Mouse (Mus musculus): ENCODE results near the gene Akr1b3. TPM values are rescaled to one million over a fixed set of nuclear protein-coding genes. Genes with fewer than 3 reads are reported as not detected.
"Not testable (repeated sequence)": the region's sequence is repeated elsewhere in the genome, so short reads cannot be mapped to it uniquely, and the experiment has no call there.

The Akr1b3 gene
- 196 and 199 TPM in 2 replicates for polyA plus RNA-seq (2015; fragmentation: Nextera tagmentation; extraction: Ambion mirVana)

GRCm38 (mm10) chr6:34316854-34317771 lies at the start of gene Akr1b3:
Gene Akr1b3, minus strand, starts transcription at chr6:34317478.
- H3K4me1 ChIP-seq, result peaks cover 18% of the 10 kb centered on the region
- WGBS, result under 1% methylated on average over 60 of the region's 60 CpGs
- peak within 1 kb of the TSS; percentile 87 for H3K4me2 ChIP-seq (replicated peaks)
- H3K27me3 ChIP-seq, result no peaks in the 10 kb centered on the region
- peaks cover 3% of the 10 kb centered on the region for H3K36me3 ChIP-seq
- ATAC-seq (ENCODE audit: low FRiP score, low read depth), result peak; percentile 99
- H3K9ac ChIP-seq, result peak within 1 kb of the TSS; percentile 81
- H3K27ac ChIP-seq, result no peak within 1 kb of the TSS
- H3K9me3 ChIP-seq, result peaks cover 2% of the 10 kb centered on the region; the same call in 1 of the 2 replicates
- H3K4me3 ChIP-seq, result peak within 1 kb of the TSS; percentile 77

GRCm38 (mm10) chr6:34364217-34365136 lies 47.2 kb upstream of the Akr1b3 start:
- ATAC-seq (ENCODE audit: low FRiP score, low read depth), result no peak
- no peak overlapping the region for H3K27ac ChIP-seq
- WGBS, result 86% methylated on average over 12 of the region's 12 CpGs

DNA sequence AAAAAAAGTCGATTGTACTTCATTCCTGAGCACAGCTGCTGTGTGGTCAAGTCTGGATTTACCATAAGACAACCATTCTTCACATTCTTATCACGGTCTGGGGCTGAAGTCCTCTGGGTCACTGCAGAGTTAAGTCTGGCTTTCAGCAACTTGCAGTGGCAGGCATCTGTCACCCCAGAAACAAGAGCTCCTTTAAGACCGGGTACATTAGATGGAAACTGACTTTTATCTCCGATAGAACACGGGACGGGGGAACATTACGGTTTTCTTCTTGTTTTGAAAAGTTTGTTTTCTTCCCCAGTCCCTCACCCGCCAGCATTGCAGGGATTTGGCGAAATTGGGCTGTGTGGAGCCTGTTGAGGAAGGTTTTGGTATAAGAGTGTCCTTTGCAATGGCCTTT lies 38.6 kb upstream of the Akr1b3 start:
- Histone ChIP-seq H3K9ac (no peak overlapping the region), H3K27ac (no peak overlapping the region), H3K4me3 (no peak overlapping the region), H3K4me2 (replicated peaks) (no peak overlapping the region), H3K36me3 (no peaks in the 10 kb centered on the region), H3K4me1 (peaks cover 20% of the 10 kb centered on the region), H3K27me3 (no peaks in the 10 kb centered on the region), H3K9me3 (no peaks in the 10 kb centered on the region)
- 82% methylated on average over 9 of the region's 9 CpGs for WGBS
- no peak for ATAC-seq (ENCODE audit: low FRiP score, low read depth)

More at GRCm38 (mm10) chr6:34364217-34365136, 47.2 kb upstream of the Akr1b3 start:
- H3K27me3 ChIP-seq, result no peaks in the 10 kb centered on the region
- peaks cover 5% of the 10 kb centered on the region; the same call in 1 of the 2 replicates for H3K4me1 ChIP-seq
- no peak overlapping the region for H3K4me2 ChIP-seq (replicated peaks)
- no peak overlapping the region for H3K4me3 ChIP-seq
- H3K36me3 ChIP-seq, result no peaks in the 10 kb centered on the region
- H3K9ac ChIP-seq, result no peak overlapping the region
- no peaks in the 10 kb centered on the region for H3K9me3 ChIP-seq

DNA sequence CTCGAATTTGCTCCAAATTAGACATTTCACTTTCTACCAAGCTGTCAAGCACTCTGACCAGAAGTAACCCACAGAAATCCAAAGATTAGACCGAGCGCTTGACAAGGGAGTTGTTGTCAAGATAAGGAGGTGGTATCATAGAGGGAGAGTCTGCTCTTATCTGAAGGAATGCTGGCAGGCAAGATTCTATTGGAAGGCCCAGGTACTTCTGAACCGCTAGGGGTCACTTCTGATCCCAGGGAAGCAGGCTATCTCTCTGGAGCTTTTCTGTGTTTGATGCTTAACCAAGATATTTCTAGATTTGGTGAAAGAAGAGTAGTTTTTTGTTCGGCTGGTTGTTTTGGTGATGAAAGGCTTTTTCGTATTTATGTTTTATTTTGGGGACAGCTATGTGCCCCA lies 38.1 kb upstream of the Akr1b3 start:
- Histone ChIP-seq H3K27me3 (no peaks in the 10 kb centered on the region), H3K27ac (no peak overlapping the region), H3K9ac (no peak overlapping the region), H3K4me3 (no peak overlapping the region), H3K36me3 (no peaks in the 10 kb centered on the region), H3K4me1 (peaks cover 23% of the 10 kb centered on the region), H3K9me3 (no peaks in the 10 kb centered on the region), H3K4me2 (replicated peaks) (no peak overlapping the region)
- ATAC-seq (ENCODE audit: low FRiP score, low read depth), result no peak
- WGBS, result 80% methylated on average over 6 of the region's 6 CpGs

- Histone ChIP-seq H3K9me3 (no peaks in the 10 kb centered on the region), H3K9ac (no peak overlapping the region), H3K4me2 (replicated peaks) (peak overlapping the region; percentile 59), H3K27ac (peak overlapping the region; percentile 16; the same call in 1 of the 2 replicates), H3K4me3 (no peak overlapping the region), H3K4me1 (peaks cover 23% of the 10 kb centered on the region), H3K36me3 (no peaks in the 10 kb centered on the region), H3K27me3 (no peaks in the 10 kb centered on the region)
- peak; percentile 74 for ATAC-seq (ENCODE audit: low FRiP score, low read depth)
- 66% methylated on average over 8 of the region's 8 CpGs for WGBS
These were observed 37.4 kb upstream of the Akr1b3 start for GRCm38 (mm10) chr6:34354354-34355348.

- peak; percentile 60; the same call in 1 of the 2 replicates for ATAC-seq (ENCODE audit: low FRiP score, low read depth)
- no peaks in the 10 kb centered on the region for H3K9me3 ChIP-seq
- H3K27ac ChIP-seq, result peak within 1 kb of the TSS; percentile 16; the same call in 1 of the 2 replicates
- peaks cover 23% of the 10 kb centered on the region for H3K4me1 ChIP-seq
- H3K4me3 ChIP-seq, result peak within 1 kb of the TSS; percentile 24
- no peaks in the 10 kb centered on the region for H3K27me3 ChIP-seq
- no peaks in the 10 kb centered on the region for H3K36me3 ChIP-seq
- H3K4me2 ChIP-seq (replicated peaks), result peak within 1 kb of the TSS; percentile 59
- H3K9ac ChIP-seq, result no peak within 1 kb of the TSS
- WGBS, result 6% methylated on average over 16 of the region's 16 CpGs
These were observed 36.5 kb upstream of the Akr1b3 start, which contains the start of gene Akr1b8 for GRCm38 (mm10) chr6:34353658-34354353. Gene Akr1b8, plus strand, starts transcription at chr6:34354119.

DNA sequence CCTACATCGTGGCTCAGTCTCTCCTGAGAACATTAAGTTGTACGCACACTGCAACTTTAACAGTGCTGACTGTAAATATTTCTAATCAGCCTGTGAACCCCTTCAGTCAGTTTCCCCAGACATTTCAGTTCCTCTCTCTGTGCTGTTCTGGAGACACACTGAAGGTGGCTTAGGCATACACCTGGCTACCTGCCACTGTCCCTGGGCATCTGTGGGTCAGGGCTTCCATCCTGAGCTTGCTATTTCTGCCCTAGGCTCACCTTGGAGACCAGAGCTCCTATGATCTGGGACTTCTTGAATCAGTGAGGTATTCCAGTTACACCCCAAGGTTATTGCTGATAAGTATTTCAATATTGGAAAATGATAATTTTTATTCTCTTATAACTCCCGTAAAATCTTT lies 35.1 kb upstream of the Akr1b3 start:
- H3K4me1 ChIP-seq, result peaks cover 23% of the 10 kb centered on the region
- no peaks in the 10 kb centered on the region for H3K36me3 ChIP-seq
- ATAC-seq (ENCODE audit: low FRiP score, low read depth), result no peak
- no peak overlapping the region for H3K4me2 ChIP-seq (replicated peaks)
- no peaks in the 10 kb centered on the region for H3K9me3 ChIP-seq
- no peak overlapping the region for H3K4me3 ChIP-seq
- 91% methylated on average over 3 of the region's 3 CpGs for WGBS
- H3K27ac ChIP-seq, result no peak overlapping the region
- H3K27me3 ChIP-seq, result no peaks in the 10 kb centered on the region
- H3K9ac ChIP-seq, result no peak overlapping the region

GRCm38 (mm10) chr6:34351481-34351880 lies 34.2 kb upstream of the Akr1b3 start:
- 37% methylated on average over 10 of the region's 10 CpGs for WGBS
- not testable (repeated sequence) for H3K9me3 ChIP-seq; ATAC-seq (ENCODE audit: low FRiP score, low read depth); H3K9ac ChIP-seq; H3K4me3 ChIP-seq; H3K4me2 ChIP-seq (replicated peaks); H3K27ac ChIP-seq; H3K36me3 ChIP-seq; H3K27me3 ChIP-seq
- H3K4me1 ChIP-seq, result peaks cover 23% of the 10 kb centered on the region

DNA sequence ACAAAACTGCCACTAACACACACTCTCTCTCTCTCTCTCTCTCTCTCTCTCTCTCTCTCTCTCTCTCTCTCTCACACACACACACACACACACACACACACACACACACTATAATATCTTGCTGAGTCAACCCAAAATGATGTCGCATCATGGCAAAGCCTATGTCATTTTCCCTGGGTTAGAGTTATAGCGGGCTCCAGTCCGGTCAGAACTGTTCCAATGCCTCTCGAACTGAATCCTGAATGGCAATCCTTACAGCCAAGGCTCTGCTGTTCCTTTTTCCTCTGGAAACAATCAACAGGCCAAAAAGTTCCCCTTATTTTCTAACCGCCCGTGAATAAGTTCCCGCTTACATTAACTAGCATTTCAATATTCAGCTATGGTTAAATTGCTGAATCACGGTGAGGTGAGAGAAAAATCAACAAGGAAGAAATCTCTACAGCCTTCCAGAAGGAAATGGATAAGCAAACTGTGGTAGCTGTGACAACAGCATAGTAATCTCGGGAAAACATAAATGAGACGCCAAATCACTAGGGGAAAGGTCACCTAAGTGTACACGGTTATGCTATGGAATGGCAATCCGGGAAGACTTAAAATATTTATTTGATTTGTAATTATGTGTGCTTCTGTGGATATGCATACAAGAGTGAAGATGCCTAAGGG lies 32.9 kb upstream of the Akr1b3 start:
- no peak overlapping the region for H3K4me2 ChIP-seq (replicated peaks)
- H3K27ac ChIP-seq, result no peak overlapping the region
- H3K9me3 ChIP-seq, result no peaks in the 10 kb centered on the region
- H3K4me3 ChIP-seq, result no peak overlapping the region
- 77% methylated on average over 12 of the region's 12 CpGs for WGBS
- no peak for ATAC-seq (ENCODE audit: low FRiP score, low read depth)
- H3K27me3 ChIP-seq, result no peaks in the 10 kb centered on the region
- peaks cover 31% of the 10 kb centered on the region for H3K4me1 ChIP-seq
- H3K9ac ChIP-seq, result no peak overlapping the region
- H3K36me3 ChIP-seq, result no peaks in the 10 kb centered on the region
